Mouse (Mus musculus): ENCODE measurements at regions not wholly inside any gene's neighbourhood (a gene's known extent, or its start where the extent isn't known, plus 50 kb on each side); places are given as distances from the start of the nearest gene placed in this dataset.

DNA sequence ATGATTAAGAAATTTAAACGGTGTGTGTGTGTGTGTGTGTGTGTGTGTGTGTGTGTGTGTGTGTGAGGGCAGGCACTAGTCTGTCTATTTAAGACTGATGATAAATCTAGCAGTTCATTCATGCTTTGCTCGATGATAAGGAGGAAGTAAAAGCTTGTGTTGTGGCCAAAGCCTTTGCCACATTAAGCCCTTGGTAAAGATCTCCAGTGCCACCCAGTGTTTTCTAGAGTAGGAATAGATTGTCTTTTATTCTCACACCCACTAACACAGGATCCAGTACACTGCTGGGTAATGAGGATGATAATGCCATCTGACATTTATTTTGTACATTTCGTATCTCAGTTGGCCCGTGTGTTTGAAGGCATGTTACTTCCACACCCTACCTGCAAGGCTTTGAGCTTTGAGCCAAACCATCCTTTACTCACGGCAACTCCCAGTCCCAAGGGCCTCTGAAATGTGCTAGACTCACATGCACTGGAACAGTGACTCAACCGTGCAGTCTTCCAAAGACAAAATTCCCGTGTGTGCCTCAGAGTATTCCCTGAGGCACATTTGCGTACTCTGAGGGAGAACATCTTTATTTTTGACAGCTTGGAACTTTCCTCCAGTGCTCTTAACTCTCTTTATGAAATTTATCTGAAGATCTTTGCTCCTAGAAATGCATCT, 179.7 kb downstream of the Mylk4 start:
- Histone ChIP-seq H3K4me1 (ENCODE audit: control insufficient read depth, insufficient read depth, low read length) (no peaks in the 10 kb centered on the region), H3K36me3 (ENCODE audit: control insufficient read depth, insufficient read depth, low read length) (no peaks in the 10 kb centered on the region), H3K9me3 (replicated peaks; ENCODE audit: control insufficient read depth, low read length) (no peaks in the 10 kb centered on the region), H3K27me3 (replicated peaks; ENCODE audit: control insufficient read depth, insufficient read depth, low read length) (no peaks in the 10 kb centered on the region), H3K4me2 (ENCODE audit: low read length) (no peak overlapping the region), H3K4me3 (ENCODE audit: low read depth, low read length) (no peak overlapping the region), H3K9ac (ENCODE audit: low read length) (no peak overlapping the region), H3K27ac (ENCODE audit: low read depth, low read length) (no peak overlapping the region)
- DNase-seq (ENCODE audit: low spot score) (no peak), ATAC-seq (no peak)
- WGBS = 82% methylated on average over 8 of the region's 8 CpGs

DNA sequence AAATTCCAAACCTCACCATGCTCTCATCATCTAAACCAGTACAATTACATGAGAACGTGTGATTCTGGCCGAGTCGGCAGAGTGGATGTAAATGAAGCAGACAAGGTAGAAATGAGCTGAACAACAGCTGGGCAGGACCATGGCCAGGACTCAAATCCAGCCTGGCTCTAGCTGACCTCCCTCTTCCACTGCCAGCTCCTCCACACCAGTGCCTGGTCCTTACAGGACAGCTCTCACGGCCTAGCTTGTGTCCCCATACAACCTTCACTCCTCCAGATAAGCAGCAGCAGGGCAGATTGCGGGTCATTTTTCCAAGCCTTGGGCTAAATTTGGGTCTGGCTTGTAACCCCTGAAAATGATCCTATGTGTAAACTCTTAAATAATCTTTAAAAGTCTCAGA, 182.4 kb downstream of the Mylk4 start:
- no peaks in the 10 kb centered on the region for H3K9me3 ChIP-seq (replicated peaks; ENCODE audit: control insufficient read depth, low read length)
- no peak overlapping the region for H3K27ac ChIP-seq (ENCODE audit: low read depth, low read length)
- H3K4me3 ChIP-seq (ENCODE audit: low read depth, low read length) = no peak overlapping the region
- WGBS = 86% methylated on average over 5 of the region's 5 CpGs
- no peaks in the 10 kb centered on the region for H3K27me3 ChIP-seq (replicated peaks; ENCODE audit: control insufficient read depth, insufficient read depth, low read length)
- DNase-seq (ENCODE audit: low spot score) (no peak), ATAC-seq (no peak)
- no peaks in the 10 kb centered on the region for H3K4me1 ChIP-seq (ENCODE audit: control insufficient read depth, insufficient read depth, low read length)
- no peaks in the 10 kb centered on the region for H3K36me3 ChIP-seq (ENCODE audit: control insufficient read depth, insufficient read depth, low read length)
- H3K9ac ChIP-seq (ENCODE audit: low read length) = no peak overlapping the region
- H3K4me2 ChIP-seq (ENCODE audit: low read length) = no peak overlapping the region

DNA sequence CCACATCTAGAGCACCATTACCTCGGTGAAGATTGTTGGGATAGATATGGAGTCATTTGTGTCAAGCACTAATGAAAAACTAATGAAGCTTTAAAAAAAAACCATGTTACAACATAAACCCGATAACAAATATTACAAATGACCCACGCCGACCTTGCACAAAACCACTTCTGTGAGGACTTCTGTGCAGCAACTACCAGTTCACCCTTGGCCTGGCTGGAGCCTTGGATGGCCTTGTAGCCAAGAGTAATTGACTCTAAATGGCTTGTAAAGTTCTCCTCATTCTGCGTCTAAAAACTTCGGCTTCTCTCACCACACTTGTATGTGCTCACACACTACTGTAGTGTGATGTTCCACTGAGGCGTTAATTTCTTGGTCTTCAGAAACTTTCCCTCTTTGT, 190.1 kb downstream of the Mylk4 start:
- Histone ChIP-seq H3K4me1 (ENCODE audit: control insufficient read depth, insufficient read depth, low read length) (no peaks in the 10 kb centered on the region), H3K9me3 (replicated peaks; ENCODE audit: control insufficient read depth, low read length) (no peaks in the 10 kb centered on the region), H3K9ac (ENCODE audit: low read length) (no peak overlapping the region), H3K4me3 (ENCODE audit: low read depth, low read length) (no peak overlapping the region), H3K27ac (ENCODE audit: low read depth, low read length) (no peak overlapping the region), H3K36me3 (ENCODE audit: control insufficient read depth, insufficient read depth, low read length) (no peaks in the 10 kb centered on the region), H3K27me3 (replicated peaks; ENCODE audit: control insufficient read depth, insufficient read depth, low read length) (no peaks in the 10 kb centered on the region), H3K4me2 (ENCODE audit: low read length) (no peak overlapping the region)
- DNase-seq (ENCODE audit: low spot score) (no peak), ATAC-seq (no peak)
- WGBS = 95% methylated on average over 7 of the region's 7 CpGs

DNA sequence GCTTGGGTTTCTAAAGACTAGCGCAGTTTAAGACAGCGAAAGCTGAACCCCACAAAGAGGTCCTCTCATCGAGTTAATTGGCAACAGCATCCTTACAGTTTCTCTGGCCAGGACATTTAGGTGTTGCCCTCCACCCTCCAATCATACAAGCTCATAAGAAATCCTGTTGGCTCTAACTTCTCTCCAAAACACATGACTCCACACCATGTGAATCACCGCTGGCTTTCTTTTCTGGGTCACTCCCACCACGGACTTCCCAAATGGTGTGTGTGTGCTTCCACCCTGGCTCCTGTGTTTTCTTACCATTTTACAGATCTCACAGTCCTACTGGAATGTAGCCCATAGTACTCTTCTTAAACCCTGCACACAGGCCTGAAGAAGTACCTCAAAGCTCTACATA, 190.6 kb downstream of the Mylk4 start:
- Histone ChIP-seq H3K4me2 (ENCODE audit: low read length) (no peak overlapping the region), H3K9me3 (replicated peaks; ENCODE audit: control insufficient read depth, low read length) (no peaks in the 10 kb centered on the region), H3K9ac (ENCODE audit: low read length) (no peak overlapping the region), H3K27ac (ENCODE audit: low read depth, low read length) (no peak overlapping the region), H3K4me1 (ENCODE audit: control insufficient read depth, insufficient read depth, low read length) (no peaks in the 10 kb centered on the region), H3K4me3 (ENCODE audit: low read depth, low read length) (no peak overlapping the region), H3K36me3 (ENCODE audit: control insufficient read depth, insufficient read depth, low read length) (no peaks in the 10 kb centered on the region), H3K27me3 (replicated peaks; ENCODE audit: control insufficient read depth, insufficient read depth, low read length) (no peaks in the 10 kb centered on the region)
- WGBS = 86% methylated on average over 5 of the region's 5 CpGs
- ATAC-seq (no peak), DNase-seq (ENCODE audit: low spot score) (no peak)

DNA sequence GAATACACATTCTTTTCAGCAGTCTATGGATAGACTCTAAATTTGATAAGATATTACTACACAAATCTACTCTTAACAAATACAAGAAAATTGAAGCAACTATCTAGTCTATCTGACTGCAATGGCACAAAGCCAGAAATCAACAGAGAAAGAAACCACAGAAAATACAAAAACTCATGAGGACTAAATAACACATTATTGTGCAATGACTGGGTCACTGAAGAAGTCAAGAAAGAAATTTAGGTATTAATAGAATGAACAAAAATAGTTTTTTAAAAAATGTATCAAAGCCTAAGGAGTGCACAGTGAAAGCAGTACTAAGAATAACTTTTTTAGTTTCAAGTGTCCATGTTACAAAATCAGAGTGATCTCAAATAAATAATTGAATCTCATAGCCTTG, 202.2 kb downstream of the Mylk4 start:
- no peaks in the 10 kb centered on the region for H3K4me1 ChIP-seq (ENCODE audit: control insufficient read depth, insufficient read depth, low read length)
- no peak overlapping the region for H3K9ac ChIP-seq (ENCODE audit: low read length)
- no peak overlapping the region for H3K27ac ChIP-seq (ENCODE audit: low read depth, low read length)
- no peaks in the 10 kb centered on the region for H3K9me3 ChIP-seq (replicated peaks; ENCODE audit: control insufficient read depth, low read length)
- no peak overlapping the region for H3K4me3 ChIP-seq (ENCODE audit: low read depth, low read length)
- ATAC-seq (no peak), DNase-seq (ENCODE audit: low spot score) (no peak)
- no peak overlapping the region for H3K4me2 ChIP-seq (ENCODE audit: low read length)
- H3K36me3 ChIP-seq (ENCODE audit: control insufficient read depth, insufficient read depth, low read length) = no peaks in the 10 kb centered on the region
- H3K27me3 ChIP-seq (replicated peaks; ENCODE audit: control insufficient read depth, insufficient read depth, low read length) = no peaks in the 10 kb centered on the region

DNA sequence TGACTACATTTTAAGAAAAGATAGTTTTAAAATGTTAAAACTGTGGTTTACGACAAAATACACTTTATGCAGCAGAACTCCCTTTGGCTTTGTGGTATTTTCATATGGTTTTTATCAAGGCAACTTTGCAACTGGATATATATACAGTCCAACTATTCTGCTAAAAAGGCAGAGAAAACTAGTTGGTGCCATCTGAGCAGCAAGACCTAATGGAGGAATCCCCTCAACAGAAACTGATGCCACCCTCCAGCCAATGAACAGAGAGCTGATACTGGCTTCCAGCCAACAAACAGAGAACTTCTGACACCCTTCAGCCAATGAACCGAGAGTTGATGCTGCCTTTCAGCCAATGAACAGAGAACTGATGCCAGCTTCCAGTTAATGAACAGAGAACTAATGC, 215.9 kb downstream of the Mylk4 start:
- Histone ChIP-seq H3K27ac (ENCODE audit: low read depth, low read length) (no peak overlapping the region), H3K4me3 (ENCODE audit: low read depth, low read length) (no peak overlapping the region), H3K27me3 (replicated peaks; ENCODE audit: control insufficient read depth, insufficient read depth, low read length) (no peaks in the 10 kb centered on the region), H3K36me3 (ENCODE audit: control insufficient read depth, insufficient read depth, low read length) (no peaks in the 10 kb centered on the region), H3K9ac (ENCODE audit: low read length) (no peak overlapping the region), H3K4me2 (ENCODE audit: low read length) (no peak overlapping the region), H3K9me3 (replicated peaks; ENCODE audit: control insufficient read depth, low read length) (no peaks in the 10 kb centered on the region), H3K4me1 (ENCODE audit: control insufficient read depth, insufficient read depth, low read length) (no peaks in the 10 kb centered on the region)
- DNase-seq (ENCODE audit: low spot score) = no peak
- ATAC-seq = no peak
- WGBS = 81% methylated on average over 2 of the region's 2 CpGs

DNA sequence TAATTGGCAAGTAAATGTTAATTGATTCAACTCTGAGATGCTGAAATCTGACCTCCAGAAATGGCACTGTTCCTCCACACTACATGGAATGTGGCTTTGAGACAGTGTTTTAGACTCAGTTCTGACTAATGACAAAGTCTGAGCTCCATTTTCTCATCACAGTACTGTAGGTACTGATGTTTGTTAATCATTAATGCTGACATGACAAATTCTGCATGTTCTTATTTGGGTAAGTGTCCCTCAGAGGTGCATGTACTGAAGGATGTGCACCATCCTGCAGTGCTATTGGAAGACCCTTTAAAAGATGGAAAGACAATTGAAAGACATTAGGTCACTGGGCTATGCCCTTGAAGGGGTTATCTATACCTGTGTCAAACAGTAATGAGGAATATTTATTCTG, 222.1 kb upstream of the Gmds start:
- no peak overlapping the region for H3K9ac ChIP-seq (ENCODE audit: low read length)
- no peaks in the 10 kb centered on the region for H3K9me3 ChIP-seq (replicated peaks; ENCODE audit: control insufficient read depth, low read length)
- H3K27me3 ChIP-seq (replicated peaks; ENCODE audit: control insufficient read depth, insufficient read depth, low read length) = no peaks in the 10 kb centered on the region
- no peaks in the 10 kb centered on the region for H3K36me3 ChIP-seq (ENCODE audit: control insufficient read depth, insufficient read depth, low read length)
- H3K4me2 ChIP-seq (ENCODE audit: low read length) = no peak overlapping the region
- no peaks in the 10 kb centered on the region for H3K4me1 ChIP-seq (ENCODE audit: control insufficient read depth, insufficient read depth, low read length)
- H3K4me3 ChIP-seq (ENCODE audit: low read depth, low read length) = no peak overlapping the region
- no peak overlapping the region for H3K27ac ChIP-seq (ENCODE audit: low read depth, low read length)
- DNase-seq (ENCODE audit: low spot score) = no peak
- ATAC-seq = no peak

DNA sequence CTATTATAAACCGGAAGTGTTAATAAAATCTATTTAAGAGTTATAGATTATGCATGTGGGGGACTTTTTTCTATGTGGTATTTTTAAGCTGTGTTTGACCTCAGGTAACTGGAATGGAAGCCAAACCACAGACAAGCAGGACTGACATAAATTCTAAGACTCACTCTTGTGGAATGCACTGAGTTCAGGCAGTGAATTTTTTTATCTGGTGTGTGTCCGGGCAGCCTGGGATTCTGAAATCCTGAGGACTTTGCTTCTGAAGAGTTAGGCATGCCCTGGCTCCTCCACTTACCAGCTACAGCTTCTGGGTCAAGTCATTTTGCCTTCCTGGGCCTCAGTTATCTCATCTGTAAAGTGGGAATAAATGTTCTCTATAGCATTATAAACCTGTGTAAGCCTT, 217.9 kb upstream of the Gmds start:
- Histone ChIP-seq H3K27me3 (replicated peaks; ENCODE audit: control insufficient read depth, insufficient read depth, low read length) (no peaks in the 10 kb centered on the region), H3K9ac (ENCODE audit: low read length) (no peak overlapping the region), H3K36me3 (ENCODE audit: control insufficient read depth, insufficient read depth, low read length) (no peaks in the 10 kb centered on the region), H3K4me1 (ENCODE audit: control insufficient read depth, insufficient read depth, low read length) (no peaks in the 10 kb centered on the region), H3K27ac (ENCODE audit: low read depth, low read length) (no peak overlapping the region), H3K4me2 (ENCODE audit: low read length) (no peak overlapping the region), H3K9me3 (replicated peaks; ENCODE audit: control insufficient read depth, low read length) (no peaks in the 10 kb centered on the region), H3K4me3 (ENCODE audit: low read depth, low read length) (no peak overlapping the region)
- ATAC-seq (no peak), DNase-seq (ENCODE audit: low spot score) (no peak)
- 98% methylated on average over 2 of the region's 2 CpGs for WGBS

DNA sequence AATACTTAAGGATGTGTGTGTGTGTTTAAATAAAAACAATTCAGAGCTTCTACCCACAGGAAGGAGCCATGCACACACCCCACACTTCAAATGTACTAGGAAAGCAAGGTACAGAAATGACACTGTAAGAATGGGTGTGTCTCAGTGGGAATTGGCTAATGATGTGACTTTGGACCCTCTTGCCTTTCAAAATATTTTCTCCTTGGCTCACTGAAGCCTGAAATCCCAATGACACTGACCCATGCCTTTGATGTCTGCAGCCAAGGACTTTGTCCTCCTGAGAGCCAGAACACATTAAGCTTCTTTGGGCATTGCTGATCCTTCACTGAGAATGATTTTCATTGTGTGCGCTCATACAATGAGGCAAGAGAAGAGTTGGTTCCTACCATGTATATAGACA, 216.5 kb upstream of the Gmds start:
- no peak for DNase-seq (ENCODE audit: low spot score)
- H3K4me3 ChIP-seq (ENCODE audit: low read depth, low read length) = no peak overlapping the region
- WGBS = 96% methylated on average over 1 of the region's 1 CpGs
- no peaks in the 10 kb centered on the region for H3K36me3 ChIP-seq (ENCODE audit: control insufficient read depth, insufficient read depth, low read length)
- H3K4me1 ChIP-seq (ENCODE audit: control insufficient read depth, insufficient read depth, low read length) = no peaks in the 10 kb centered on the region
- no peaks in the 10 kb centered on the region for H3K9me3 ChIP-seq (replicated peaks; ENCODE audit: control insufficient read depth, low read length)
- H3K9ac ChIP-seq (ENCODE audit: low read length) = no peak overlapping the region
- no peaks in the 10 kb centered on the region for H3K27me3 ChIP-seq (replicated peaks; ENCODE audit: control insufficient read depth, insufficient read depth, low read length)
- no peak for ATAC-seq
- H3K4me2 ChIP-seq (ENCODE audit: low read length) = no peak overlapping the region
- H3K27ac ChIP-seq (ENCODE audit: low read depth, low read length) = no peak overlapping the region
